Mouse (Mus musculus) midbrain, postnatal 0 days (tissue): ENCODE data around the gene 4932438H23Rik. TPM values are rescaled to one million over a fixed set of nuclear protein-coding genes. Genes with fewer than 3 reads are reported as not detected.

ENCODE experiments used
- ATAC-seq: fragments of 200-750 bp; cut with Nextera tagmentation; 2 replicates; pipeline ENCODE4 v1.8.0; 2017; ENCODE audit warnings: moderate number of reproducible peaks, mild to moderate bottlenecking, moderate TSS enrichment, moderate library complexity; ENCODE audit not compliant: low FRiP score
- DNase-seq: peaks from one replicate; pipeline ENCODE4 v3.0.0-alpha.2; 2015; ENCODE audit warnings: low spot score
- H3K27ac ChIP-seq: fragments of 300-500 bp; sonication (generic); 2 replicates; pipeline ENCODE4 v1.5.1; 2014; ENCODE audit warnings: low read depth, mild to moderate bottlenecking, low read length, mixed read lengths
- H3K27me3 ChIP-seq: fragments of 300-500 bp; sonication (generic); 2 replicates; pipeline ENCODE4 v1.6.1; 2014; ENCODE audit warnings: low read length, control low read depth, mixed read lengths; ENCODE audit not compliant: insufficient read depth
- H3K36me3 ChIP-seq: fragments of 300-500 bp; sonication (generic); 2 replicates; pipeline ENCODE4 v1.6.1; 2014; ENCODE audit warnings: low read length, control low read depth, mixed read lengths; ENCODE audit not compliant: insufficient read depth
- H3K4me1 ChIP-seq: fragments of 300-500 bp; sonication (generic); 2 replicates; pipeline ENCODE4 v1.6.1; 2014; ENCODE audit warnings: mild to moderate bottlenecking, control low read depth, antibody characterized with exemption, low read length, mixed read lengths; ENCODE audit not compliant: insufficient read depth
- H3K4me2 ChIP-seq: fragments of 300-500 bp; sonication (generic); 2 replicates; pipeline ENCODE4 v1.6.1; 2014; ENCODE audit warnings: low read depth, mild to moderate bottlenecking, low read length, mixed read lengths; ENCODE audit not compliant: poor library complexity, severe bottlenecking
- H3K4me3 ChIP-seq: fragments of 300-500 bp; sonication (generic); 2 replicates; pipeline ENCODE4 v1.5.1; 2014; ENCODE audit warnings: low read depth, mild to moderate bottlenecking, low read length, moderate library complexity
- H3K9ac ChIP-seq: fragments of 300-500 bp; sonication (generic); replicated peaks from 2 replicates; pipeline ENCODE4 v1.6.1; 2014; ENCODE audit warnings: mild to moderate bottlenecking, low read length, moderate library complexity, mixed read lengths; ENCODE audit not compliant: poor library complexity, severe bottlenecking
- H3K9me3 ChIP-seq: fragments of 300-500 bp; sonication (generic); 2 replicates; pipeline ENCODE4 v1.6.1; 2016; ENCODE audit warnings: low read length, control low read depth
- CTCF ChIP-seq: IDR thresholded peaks from 2 replicates; pipeline ENCODE4 v1.5.1; 2016; ENCODE audit warnings: antibody characterized with exemption, mild to moderate bottlenecking
- WGBS: fragments of 180-500 bp; shearing (Covaris S2); extraction: QIAGEN DNeasy Blood & Tissue Kit; methylation state at CpG from one replicate; pipeline ENCODE4 v1.1.7; 2014; 5-methylcytosine and 5-hydroxymethylcytosine counted together
- polyA plus RNA-seq: library from polyadenylated mRNA; unstranded; fragments of >200 nt; fragmentation: Nextera tagmentation; extraction: Ambion mirVana; gene quantifications from 2 replicates; pipeline ENCODE4 v1.2.1, GENCODE M21; 2015
- total RNA-seq: library from RNA; depleted of rRNA; stranded (reverse); fragments of >200 nt; gene quantifications from 2 replicates; pipeline ENCODE4 v1.2.3, GENCODE M21; 2014

4932438H23Rik gene
- total and polyA plus RNA-seq, 2 experiments from 2014 or later: 0.77 to 0.81 TPM

DNA sequence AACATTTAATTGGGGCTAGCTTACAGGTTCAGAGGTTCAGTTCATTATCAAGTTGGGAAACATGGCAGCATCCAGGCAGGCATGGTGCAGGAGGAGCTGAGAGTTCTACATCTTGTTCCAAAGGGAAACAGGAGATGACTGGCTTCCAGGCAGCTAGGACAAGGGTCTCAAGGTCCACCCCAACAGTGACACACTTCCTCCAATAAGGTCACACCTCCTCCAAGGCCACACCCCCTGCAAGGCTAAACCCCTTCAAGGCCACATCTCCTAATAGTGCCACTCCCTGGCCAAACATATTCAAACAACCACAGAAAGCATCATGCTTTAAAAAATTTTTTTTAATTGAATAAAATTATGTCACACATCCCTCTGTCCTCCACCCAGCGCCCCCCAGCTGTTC, 28.9 kb upstream of the 4932438H23Rik start:
- Histone ChIP-seq H3K27ac (no peak overlapping the region), H3K36me3 (no peaks in the 10 kb centered on the region), H3K4me3 (no peak overlapping the region), H3K27me3 (0 out of 2 replicates have a peak, but pooled peaks cover 4% of the 10 kb centered on the region), H3K9ac (no peak overlapping the region), H3K4me1 (no peaks in the 10 kb centered on the region), H3K9me3 (no peaks in the 10 kb centered on the region), H3K4me2 (no peak overlapping the region)
- WGBS: 81% methylated on average over 1 of the region's 1 CpGs
- no peak for TF ChIP-seq CTCF
- ATAC-seq (no peak), DNase-seq (no peak)

DNA sequence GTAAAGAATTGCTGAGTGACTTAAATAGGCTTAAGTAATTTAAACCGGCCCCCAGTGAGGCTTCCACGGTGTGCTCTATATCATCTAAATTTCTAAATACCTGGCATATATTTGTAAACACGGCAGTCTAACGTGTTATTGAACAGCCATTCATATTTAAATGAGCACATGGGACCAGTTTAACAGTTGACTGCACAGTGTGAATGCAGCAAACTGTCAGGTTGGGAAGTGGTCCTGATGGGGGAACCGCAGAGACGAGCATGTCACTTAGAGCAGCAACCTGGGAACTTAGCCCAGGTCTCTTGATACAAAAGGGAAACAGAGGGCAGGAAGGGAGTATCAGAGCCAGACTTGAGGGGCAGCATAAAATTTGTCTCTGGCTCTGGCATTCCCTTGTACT, 25.0 kb upstream of the 4932438H23Rik start:
- ATAC-seq (no peak), DNase-seq (no peak)
- Histone ChIP-seq H3K4me1 (no peaks in the 10 kb centered on the region), H3K9me3 (no peaks in the 10 kb centered on the region), H3K4me2 (no peak overlapping the region), H3K4me3 (no peak overlapping the region), H3K36me3 (no peaks in the 10 kb centered on the region), H3K27ac (no peak overlapping the region), H3K9ac (no peak overlapping the region), H3K27me3 (no peaks in the 10 kb centered on the region)
- WGBS: 24% methylated on average over 6 of the region's 6 CpGs
- TF ChIP-seq CTCF: no peak

GRCm38 (mm10) chr16:91116696-91117095, 21.8 kb upstream of the 4932438H23Rik start:
- DNase-seq (no peak), ATAC-seq (no peak)
- Histone ChIP-seq H3K4me1 (no peaks in the 10 kb centered on the region), H3K9ac (no peak overlapping the region), H3K27me3 (no peaks in the 10 kb centered on the region), H3K4me3 (no peak overlapping the region), H3K36me3 (no peaks in the 10 kb centered on the region), H3K4me2 (no peak overlapping the region), H3K27ac (no peak overlapping the region), H3K9me3 (no peaks in the 10 kb centered on the region)
- WGBS: 82% methylated on average over 7 of the region's 7 CpGs
- TF ChIP-seq CTCF: no peak

DNA sequence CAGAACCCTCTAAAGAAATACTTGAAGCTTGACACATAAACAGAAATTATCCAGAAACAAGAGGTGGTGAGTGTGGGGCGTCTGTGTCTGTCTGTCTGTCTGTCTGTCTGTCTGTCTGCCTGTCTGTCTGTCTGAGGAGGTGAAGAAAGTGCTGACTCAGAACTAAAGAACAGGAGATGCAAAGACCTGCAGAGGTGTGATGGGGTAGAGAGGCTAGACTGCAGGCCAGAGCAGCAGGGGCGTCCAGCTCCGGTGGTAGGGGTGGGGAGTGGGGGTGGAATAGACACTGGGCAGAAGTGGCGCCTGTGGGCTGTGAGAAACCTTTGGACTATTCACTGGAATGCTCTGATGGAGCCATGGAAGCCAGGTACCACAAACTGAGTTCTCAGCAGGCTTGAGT, 21.1 kb upstream of the 4932438H23Rik start:
- Histone ChIP-seq H3K27me3 (no peaks in the 10 kb centered on the region), H3K4me3 (no peak overlapping the region), H3K9me3 (no peaks in the 10 kb centered on the region), H3K9ac (no peak overlapping the region), H3K4me1 (no peaks in the 10 kb centered on the region), H3K4me2 (no peak overlapping the region), H3K27ac (no peak overlapping the region), H3K36me3 (no peaks in the 10 kb centered on the region)
- TF ChIP-seq CTCF: no peak
- no peak for DNase-seq
- WGBS: 87% methylated on average over 4 of the region's 4 CpGs
- no peak for ATAC-seq

GRCm38 (mm10) chr16:91110999-91111535, 16.1 kb upstream of the 4932438H23Rik start:
- no peak for ATAC-seq
- peaks cover 6% of the 10 kb centered on the region; the same call in 1 of the 2 replicates for H3K27me3 ChIP-seq
- H3K4me1 ChIP-seq: no peaks in the 10 kb centered on the region
- no peak for DNase-seq
- TF ChIP-seq CTCF: no peak
- no peak overlapping the region for H3K9ac ChIP-seq
- no peak overlapping the region for H3K4me3 ChIP-seq
- WGBS: 62% methylated on average over 11 of the region's 11 CpGs
- no peak overlapping the region for H3K27ac ChIP-seq
- H3K4me2 ChIP-seq: no peak overlapping the region
- H3K9me3 ChIP-seq: no peaks in the 10 kb centered on the region
- H3K36me3 ChIP-seq: no peaks in the 10 kb centered on the region

- Histone ChIP-seq H3K36me3 (no peaks in the 10 kb centered on the region), H3K4me1 (no peaks in the 10 kb centered on the region), H3K9me3 (no peaks in the 10 kb centered on the region), H3K4me2 (no peak overlapping the region), H3K4me3 (no peak overlapping the region), H3K9ac (no peak overlapping the region), H3K27me3 (peaks cover 16% of the 10 kb centered on the region; the same call in 1 of the 2 replicates), H3K27ac (no peak overlapping the region)
- WGBS: 57% methylated on average over 10 of the region's 11 CpGs
- DNase-seq: no peak
- no peak for TF ChIP-seq CTCF
- no peak for ATAC-seq
Measured at GRCm38 (mm10) chr16:91107608-91108007, 12.7 kb upstream of the 4932438H23Rik start.
